Mouse (Mus musculus): Measurements from ENCODE around the gene Frs3.
"Not testable (repeated sequence)": the region's sequence is repeated elsewhere in the genome, so short reads cannot be mapped to it uniquely, and the experiment has no call there.

Gene Frs3

DNA sequence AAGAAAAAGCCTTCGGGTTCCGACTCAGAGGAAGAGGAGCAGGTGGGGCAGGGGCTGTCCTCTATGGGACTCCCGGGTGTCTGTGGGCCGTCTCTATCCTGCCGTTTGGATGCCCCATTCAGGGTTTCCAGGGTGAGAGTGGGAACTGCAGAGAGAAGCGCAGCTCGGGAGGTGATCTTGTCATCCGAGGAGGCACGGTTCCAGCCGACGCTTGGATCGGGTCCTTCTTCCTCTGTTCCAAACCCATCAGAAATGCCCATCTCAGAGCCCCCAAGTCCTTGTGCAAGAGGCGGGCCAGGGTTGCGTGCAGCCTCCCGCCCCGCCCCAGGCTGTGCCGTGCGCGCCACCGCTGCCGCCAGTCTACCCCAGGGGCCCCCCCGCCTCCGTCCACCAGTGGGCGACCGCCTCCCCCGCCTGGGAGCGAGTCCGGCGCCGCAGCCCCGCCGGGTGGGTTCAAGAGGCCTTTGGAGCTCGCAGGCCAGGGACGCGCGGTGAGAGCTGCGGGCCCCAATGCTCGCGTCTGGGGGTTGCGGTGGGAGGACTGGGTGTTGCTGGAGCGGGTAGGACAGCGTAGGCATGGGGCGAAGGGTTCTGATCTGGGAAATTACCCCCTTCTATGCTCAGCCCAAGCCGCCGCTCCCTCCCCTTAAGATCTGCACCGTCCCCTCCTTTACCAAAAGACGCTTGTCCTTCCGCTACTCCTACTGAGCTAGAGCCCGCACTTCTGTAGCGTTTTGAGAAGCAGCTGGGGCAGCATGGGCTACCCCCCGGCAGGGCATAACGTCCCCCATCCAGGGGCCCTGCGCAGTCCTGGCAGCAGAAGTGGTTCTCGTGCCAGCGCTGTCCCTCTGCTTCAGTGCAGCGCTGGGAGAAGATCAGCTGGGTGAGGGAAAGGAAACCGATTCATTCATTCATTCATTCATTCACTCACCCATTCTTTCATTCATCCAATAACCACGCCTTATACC is at the start of gene Frs3:
Frs3 (plus strand) TSS at position 423 of the 968 bp plus-strand sequence.
- DNase-seq (ENCODE audit: inconsistent age in 2 of 2, low spot score in 1 of 2), result peak; percentile 83 to 91

DNA sequence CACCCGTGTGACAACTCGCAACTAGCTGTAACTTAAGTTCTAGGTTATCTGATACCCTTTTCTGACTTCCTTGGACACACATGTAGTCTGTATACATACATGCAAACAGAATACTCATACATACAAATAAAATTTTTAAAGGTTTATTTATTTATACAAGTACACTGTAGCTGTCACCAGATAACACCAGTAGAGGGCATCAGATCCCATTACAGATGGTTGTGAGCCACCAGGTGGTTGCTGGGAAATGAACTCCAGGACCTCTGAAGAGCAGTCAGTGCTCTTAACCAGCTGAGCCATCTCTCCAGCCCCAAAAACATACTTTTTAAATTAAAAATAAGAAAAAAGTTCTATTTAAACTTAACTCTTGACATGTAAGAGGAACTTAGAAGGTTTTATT is 45.8 kb upstream of the Frs3 start:
- DNase-seq (ENCODE audit: inconsistent age in 2 of 2, low spot score in 1 of 2), result peak in 1 of 2 experiments; percentile 36

DNA sequence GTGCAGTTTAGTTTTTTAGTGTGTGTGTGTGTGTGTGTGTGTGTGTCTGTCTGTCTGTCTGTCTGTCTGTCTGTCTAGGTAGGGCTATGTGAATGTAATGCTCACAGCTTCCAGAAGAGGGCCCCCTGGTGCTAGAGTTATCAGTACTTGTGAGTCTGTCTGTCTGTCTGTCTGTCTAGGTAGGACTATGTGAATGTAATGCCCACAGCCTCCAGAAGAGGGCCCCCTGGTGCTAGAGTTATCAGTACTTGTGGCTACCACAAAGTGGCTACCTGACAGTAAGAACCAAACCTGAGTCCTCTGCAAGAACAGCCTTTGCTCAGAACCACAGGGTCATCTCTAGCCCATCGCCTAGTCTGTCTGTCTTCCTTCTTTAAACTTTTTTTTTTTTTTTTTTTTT is 42.1 kb upstream of the Frs3 start:
- DNase-seq (ENCODE audit: inconsistent age in 2 of 2, low spot score in 1 of 2), result peak; percentile 53 to 85

DNA sequence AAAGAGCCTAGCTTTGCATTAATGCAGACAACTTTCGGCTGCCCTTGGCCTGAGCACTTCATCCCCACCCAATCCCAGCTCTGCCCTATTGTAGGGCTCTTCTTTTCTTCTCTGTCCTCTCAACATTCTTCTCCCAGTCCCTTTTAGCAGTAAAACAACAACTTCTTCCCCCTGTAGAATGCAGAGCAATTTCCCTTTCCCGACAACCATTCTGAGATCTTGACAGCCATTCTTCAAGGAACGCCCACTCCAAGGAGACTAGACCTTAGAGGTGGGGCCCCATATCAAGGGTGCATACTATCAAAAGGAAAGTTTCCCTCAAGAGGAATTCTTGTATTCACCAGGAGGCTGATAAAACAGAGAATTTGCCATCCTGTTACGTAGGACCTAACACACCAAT is 39.9 kb upstream of the Frs3 start:
- DNase-seq (ENCODE audit: inconsistent age in 2 of 2, low spot score in 1 of 2), result no peak

DNA sequence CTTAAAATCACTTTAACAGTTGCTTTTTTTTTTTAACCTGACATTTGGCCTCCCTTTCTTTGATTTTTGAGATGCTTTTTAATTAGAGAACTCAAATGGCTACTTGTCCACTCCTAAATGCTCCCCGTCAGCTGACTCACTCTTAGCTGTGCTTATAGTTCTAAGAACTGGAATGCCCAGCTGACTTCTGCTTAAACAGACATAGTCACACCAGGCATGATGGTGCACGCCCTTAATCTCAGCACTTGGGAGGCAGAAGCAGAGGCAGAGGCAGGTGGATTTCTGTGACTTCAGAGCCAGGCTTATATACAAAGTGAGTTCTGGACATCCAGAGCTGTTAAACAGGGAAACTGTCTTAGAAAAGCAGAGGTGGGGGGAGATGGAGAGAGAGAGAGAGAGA is 36.9 kb upstream of the Frs3 start:
- DNase-seq (ENCODE audit: inconsistent age in 2 of 2, low spot score in 1 of 2), result no peak

DNA sequence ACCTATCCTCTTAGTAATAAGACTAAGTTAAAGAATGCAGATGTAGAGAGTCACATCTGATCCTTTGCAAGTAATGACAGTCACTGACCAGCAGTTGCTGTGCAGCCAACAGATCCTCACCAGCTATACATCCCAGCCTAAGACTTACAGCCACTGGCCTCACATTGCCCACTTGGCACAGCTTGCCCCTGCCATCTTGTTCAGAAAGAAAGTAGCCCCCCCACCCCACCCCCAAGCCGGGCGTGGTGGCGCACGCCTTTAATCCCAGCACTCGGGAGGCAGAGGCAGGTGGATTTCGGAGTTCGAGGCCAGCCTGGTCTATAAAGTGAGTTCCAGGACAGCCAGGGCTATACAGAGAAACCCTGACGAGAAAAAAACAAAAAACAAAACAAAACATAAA is 34.5 kb upstream of the Frs3 start:
- DNase-seq (ENCODE audit: inconsistent age in 2 of 2, low spot score in 1 of 2), result not testable (repeated sequence)

DNA sequence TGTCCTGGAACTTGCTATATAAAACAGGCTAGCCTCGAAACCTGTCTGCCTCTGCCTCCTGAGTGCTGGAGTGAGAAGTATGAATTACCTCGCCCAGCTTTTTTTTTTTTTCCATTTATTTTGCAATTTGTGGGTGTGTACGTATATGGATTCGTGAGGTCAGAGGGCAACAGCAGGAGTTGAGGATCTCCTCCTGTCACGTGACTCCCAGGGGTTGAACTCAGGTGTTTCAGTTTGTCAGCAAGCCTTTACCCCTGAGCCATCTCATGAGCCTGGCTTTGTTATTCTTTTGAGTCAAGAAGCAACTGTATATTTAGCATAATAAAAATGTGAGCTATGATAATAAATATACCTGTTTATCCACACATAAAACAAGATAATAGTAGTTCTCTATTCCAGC is 33.1 kb upstream of the Frs3 start:
- no peak for DNase-seq (ENCODE audit: inconsistent age in 2 of 2, low spot score in 1 of 2)

DNA sequence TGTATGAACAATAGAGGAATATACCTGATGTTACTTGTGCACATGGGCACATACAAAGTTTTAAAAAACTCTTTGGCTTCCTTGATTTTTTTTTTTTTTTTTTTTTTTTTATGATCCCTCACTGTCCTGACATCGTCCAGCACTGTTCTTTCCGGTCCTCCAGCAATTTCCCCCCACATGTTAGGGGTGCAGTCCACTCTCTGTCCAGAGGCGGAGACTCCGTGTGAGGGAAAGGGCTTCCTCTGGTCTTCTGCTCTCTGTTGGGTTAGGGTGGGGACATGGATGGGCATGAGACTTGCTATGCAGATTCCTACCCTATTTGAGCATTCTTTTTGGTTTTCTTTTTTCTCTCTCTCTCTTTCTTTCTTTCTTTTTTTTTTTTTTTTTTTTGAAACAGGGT is 30.9 kb upstream of the Frs3 start:
- no peak for DNase-seq (ENCODE audit: inconsistent age in 2 of 2, low spot score in 1 of 2)

DNA sequence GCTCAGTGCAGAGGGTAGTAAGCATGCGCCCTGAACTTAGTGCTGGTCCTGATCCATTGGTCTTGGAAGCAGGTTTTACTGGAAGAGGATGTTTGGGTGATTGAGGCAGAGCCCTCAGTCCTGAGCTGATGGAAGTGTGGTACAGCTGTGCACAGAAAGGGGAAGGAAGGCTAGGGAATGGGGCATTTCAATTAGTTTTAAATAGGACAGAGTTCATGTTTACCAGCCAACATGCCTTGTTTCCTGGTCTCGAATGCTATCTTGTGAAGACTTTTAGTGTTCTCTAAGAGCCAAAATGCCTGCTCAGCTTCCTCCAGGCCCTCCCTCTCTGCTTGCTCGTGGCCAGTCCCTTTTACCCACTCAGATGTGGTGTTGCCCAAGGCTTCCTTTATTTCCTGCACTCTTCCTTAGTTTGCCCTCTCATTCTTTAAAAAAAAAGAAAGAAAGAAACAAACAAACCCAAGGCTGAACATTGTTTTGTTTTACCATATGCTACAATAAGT is 30.0 kb upstream of the Frs3 start:
- DNase-seq (ENCODE audit: inconsistent age in 2 of 2, low spot score in 1 of 2), result no peak

DNA sequence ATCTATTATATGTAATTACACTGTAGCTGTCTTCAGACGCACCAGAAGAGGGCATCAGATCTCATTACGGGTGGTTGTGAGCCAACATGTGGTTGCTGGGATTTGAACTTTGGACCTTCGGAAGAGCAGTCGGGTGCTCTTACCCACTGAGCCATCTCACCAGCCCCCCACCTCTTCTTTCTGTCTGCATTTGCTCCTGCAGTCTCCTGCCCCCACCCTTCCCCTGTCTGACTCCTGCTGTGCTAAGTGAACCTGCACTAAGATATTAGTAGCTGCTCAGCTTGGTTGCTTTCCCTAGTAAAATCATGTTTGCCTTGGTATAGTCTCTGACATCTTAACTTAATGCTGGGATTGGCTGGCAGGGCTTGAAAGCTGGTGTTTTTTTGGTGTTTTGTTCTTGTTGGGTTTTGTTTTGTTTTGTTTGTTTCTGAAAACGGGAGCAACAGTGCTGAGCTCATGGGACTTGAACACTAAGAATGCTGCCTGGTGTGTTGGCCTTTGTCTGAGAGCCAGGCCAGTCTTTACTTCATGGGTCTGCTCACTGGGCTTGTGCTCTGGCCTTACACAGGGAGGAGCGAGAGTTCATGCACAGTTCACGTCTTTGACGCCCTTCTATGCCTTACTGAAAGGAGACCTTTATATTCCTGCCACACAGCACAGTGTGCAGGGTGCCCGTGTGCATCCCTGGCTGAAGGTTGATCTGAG is 25.7 kb upstream of the Frs3 start:
- no peak for DNase-seq (ENCODE audit: inconsistent age in 2 of 2, low spot score in 1 of 2)

DNA sequence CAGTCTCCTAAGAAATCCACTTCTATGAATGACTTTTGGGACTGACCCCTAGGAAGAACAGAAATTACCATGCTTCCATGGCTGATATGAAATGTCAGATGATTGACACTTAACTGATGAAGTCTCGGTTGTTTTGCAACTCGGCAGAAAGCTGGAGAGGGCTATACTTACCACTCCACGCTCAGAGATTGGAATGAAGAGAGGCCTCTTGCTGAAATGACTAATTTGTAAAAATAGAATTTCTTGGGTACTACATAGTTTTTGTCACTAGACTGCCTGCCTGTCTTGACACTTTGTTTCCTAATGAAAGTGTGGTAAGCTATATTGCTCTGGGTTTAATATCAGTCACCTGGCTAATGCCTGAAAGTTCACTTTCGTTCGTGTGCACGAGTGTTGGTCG is 24.4 kb upstream of the Frs3 start:
- no peak for DNase-seq (ENCODE audit: inconsistent age in 2 of 2, low spot score in 1 of 2)

DNA sequence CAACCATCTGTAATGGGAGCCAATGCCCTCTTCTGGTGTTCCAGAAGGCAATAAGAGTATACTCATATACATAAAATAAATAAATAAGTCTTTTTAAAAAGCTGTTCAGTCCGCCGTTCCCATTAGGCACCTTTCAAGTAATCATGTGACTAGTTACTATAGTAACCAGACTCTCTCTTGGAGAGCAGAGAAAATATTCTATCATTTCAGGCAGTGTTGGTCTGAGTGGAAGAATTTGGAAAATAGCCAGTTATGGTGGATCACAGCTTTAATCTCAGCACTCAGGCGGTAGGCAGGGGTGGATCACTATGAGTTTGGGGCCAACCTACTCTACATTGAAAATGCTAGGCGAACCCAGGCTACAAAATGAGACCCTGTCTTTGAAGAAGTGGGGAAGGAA is 19.7 kb upstream of the Frs3 start:
- no peak for DNase-seq (ENCODE audit: inconsistent age in 2 of 2, low spot score in 1 of 2)

DNA sequence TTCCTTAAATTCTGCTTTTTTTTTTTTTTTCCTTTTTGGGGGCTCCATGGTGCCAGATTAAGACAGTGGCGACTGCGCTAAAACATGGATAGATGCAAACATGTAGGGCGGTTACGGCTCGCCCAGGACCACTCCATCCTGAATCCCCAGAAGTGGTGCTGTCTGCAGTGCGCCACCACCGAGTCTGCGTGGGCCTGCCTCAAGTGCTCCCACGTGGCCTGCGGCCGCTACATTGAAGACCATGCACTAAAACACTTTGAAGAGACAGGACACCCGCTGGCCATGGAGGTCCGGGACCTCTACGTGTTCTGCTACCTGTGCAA is 16.9 kb upstream of the Frs3 start:
- no peak for DNase-seq (ENCODE audit: inconsistent age in 2 of 2, low spot score in 1 of 2)

DNA sequence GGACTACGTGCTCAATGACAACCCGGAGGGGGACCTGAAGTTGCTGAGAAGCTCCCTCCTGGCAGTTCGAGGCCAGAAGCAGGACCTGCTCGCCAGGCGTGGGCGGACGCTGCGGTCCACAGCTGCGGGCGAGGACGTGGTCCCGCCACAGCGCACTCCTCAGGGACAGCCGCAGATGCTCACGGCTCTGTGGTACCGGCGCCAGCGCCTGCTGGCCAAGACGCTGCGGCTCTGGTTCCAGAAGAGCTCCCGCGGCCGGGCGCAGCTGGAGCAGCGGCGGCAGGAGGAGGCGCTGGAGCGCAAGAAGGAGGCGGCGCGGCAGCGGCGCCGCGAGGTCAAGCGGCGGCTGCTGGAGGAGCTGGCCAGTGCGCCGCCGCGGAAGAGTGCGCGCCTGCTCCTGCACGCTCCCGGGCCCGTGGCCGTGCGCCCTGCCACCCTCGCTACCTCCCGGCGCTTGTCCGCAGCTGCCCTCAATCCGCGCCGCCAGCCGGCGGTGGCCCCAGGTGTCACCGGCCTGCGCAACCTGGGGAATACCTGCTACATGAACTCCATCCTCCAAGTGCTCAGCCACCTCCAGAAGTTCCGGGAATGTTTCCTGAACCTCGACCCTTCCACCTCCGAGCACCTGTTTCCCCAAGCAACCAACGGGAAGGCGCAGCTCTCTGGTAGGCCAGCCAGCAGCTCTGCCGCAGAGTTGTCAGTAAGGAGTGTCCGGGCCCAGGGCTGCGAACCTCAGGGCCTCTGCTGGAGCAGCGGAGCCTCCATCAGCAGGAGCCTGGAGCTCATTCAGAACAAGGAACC is 16.3 kb upstream of the Frs3 start:
- peak; percentile 78 to 87 for DNase-seq (ENCODE audit: inconsistent age in 2 of 2, low spot score in 1 of 2)

DNA sequence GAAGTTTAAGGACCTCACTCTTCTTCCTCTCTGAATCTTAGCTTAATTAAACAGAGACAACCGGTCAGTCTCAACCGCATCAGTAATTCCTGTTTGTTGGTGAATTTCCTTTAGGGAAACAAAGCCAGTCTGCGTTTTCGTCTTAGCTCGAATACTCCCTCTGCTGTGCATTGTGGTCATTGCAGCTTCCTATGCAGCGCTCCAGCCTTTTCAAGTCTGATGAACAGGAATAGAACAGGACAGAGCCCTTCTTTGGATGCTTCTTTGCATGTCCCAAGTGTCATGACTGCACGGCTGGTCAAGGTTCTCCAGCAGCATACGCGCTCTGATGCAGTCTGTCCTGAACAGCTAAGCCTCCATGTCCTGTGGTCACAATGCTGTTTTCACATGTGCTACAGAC is 12.2 kb upstream of the Frs3 start:
- peak; percentile 61 to 91 for DNase-seq (ENCODE audit: inconsistent age in 2 of 2, low spot score in 1 of 2)

DNA sequence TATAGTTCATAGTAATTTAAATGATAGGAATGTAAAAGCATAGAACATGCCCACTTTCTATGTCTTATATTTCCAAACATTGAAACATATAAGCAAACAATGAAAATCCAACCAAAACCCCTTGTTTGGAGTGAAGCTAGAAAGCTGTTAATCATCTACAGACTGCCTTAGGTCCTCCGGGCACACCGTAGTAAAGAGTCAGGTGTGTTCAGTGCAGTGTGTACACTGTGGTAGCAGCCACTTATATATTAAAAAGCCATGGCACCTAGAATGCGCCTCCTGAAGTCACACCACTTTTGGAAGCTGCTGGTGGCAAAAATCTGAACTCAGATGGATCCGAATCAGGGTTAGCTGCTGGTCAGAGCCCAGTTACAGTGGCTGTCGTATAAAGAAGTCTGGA is 10.6 kb upstream of the Frs3 start:
- DNase-seq (ENCODE audit: inconsistent age in 2 of 2, low spot score in 1 of 2), result no peak

DNA sequence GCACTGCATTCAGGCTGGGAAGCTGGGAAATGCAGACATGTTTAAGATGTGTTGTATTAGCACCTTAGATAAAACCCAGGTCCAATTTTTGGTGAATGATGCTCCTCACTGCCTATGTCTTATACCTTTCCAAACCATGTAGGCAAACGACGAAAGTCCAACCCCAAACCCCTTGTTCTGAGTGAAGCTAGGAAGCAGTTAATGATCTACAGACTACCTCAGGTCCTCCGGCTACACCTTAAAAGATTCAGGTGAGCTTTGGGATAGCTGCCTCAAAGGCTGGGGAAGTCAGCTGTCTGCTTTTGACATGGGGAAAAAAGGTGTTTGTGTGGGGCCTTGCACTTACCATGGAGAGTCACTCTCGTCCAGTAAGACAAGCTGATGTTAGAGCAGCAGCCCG is 10.1 kb upstream of the Frs3 start:
- no peak for DNase-seq (ENCODE audit: inconsistent age in 2 of 2, low spot score in 1 of 2)

DNA sequence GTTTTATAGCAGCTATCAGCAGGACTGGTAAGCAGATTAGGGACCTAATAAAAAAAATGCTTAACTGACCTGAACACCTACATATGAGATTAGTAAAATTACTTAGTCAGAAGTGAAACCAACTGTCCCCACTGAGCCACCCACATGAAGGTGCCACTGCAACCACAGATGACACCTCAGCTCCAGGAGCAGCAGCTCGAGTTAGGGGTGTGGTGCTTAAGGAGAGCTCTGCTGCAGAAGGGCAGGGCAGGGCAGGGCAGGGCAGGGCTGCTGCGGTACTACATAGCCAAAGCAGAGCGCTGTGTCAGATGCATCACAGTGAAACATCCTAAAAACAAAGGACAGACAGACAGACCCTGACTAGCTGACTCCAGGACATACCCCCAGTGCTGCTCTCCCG is 6.0 kb upstream of the Frs3 start:
- DNase-seq (ENCODE audit: inconsistent age in 2 of 2, low spot score in 1 of 2), result no peak

DNA sequence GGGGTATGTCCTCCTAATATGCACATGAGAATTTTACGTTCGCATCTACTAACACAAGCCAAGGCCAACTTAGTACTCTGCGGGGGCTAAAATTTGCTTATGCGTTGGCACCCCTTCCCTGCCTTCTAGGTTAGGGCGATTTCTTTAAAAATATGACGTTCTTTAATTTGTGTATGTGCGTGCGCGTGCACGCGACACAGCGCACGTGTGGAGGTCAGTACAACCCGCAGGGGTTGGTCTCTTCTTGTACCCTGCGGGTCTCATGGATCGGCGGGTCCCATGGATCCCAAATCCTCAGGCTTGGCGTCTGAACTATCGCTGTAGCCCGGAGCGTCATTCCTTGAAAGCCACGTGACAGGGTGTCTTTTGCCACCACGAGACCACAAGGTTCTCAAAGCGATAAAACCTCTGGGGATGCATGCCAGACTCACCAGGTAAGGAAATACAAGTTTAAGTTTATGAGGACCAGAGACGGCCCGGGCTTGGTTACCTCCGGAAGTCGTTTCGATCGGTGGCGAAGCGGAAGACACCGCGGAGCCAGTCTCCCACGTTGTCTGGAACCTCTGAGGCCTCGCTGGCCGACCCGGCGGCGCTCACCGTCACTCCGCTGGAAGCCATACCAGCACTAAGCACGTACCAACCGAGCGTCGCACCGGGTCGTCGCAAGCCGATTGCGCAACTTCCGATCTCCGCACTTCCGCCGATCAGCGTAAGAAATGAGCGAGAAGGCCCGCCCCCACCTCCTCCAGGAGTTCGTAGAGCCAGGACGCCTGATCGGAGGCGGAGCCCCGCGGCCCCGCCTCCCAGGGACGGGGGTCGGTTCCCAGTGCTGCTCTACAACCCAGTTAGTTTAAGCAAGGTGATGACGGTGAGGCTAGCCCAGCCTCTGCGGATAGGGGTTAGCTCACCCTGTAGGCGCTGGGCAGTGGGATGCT is 1.2 kb upstream of the Frs3 start:
- peak; percentile 97 to 98 for DNase-seq (ENCODE audit: inconsistent age in 2 of 2, low spot score in 1 of 2)

DNA sequence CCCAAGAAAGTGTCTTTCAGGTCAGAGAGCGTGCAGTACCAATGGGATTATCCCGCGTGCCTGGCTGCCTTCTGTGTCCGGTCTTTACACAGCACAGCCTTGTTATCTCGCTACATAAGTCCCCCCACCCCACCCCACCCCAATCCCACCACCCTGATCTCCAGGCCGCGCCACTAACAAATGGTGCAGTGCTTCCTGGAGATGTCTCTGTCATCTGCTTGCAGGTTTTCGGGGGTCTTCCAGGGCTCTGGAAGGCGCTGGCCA is 554 bp upstream of the Frs3 start, which contains the start of gene Tomm6:
Tomm6 (minus strand) TSS at position 43 of the 264 bp plus-strand sequence.
- no peak for DNase-seq (ENCODE audit: inconsistent age in 2 of 2, low spot score in 1 of 2)

DNA sequence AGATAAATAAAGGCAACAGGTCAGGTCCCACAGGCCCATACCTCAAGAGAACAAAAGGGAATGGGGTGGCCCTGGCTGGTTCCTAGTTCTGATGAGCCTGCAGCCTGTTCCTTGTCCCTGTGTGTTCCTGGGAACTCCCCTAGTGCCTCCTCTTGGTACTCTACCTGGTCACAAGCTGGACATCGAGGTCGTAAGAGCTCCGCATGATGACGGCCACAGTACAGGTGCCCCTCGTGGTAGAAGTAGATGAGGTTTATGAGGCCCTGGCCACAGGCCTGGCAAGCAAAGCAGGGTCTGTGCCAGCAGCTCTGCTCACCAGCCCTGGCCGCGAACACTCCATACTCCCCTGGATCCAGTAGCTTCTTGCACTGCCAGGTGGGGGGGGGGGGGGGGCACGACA is 1.1 kb downstream of the Frs3 start:
- DNase-seq (ENCODE audit: inconsistent age in 2 of 2, low spot score in 1 of 2), result no peak

Data from adrenal gland, adult (tissue).